Mouse (Mus musculus): Measurements from ENCODE around the gene Slc25a41.

The Slc25a41 gene

DNA sequence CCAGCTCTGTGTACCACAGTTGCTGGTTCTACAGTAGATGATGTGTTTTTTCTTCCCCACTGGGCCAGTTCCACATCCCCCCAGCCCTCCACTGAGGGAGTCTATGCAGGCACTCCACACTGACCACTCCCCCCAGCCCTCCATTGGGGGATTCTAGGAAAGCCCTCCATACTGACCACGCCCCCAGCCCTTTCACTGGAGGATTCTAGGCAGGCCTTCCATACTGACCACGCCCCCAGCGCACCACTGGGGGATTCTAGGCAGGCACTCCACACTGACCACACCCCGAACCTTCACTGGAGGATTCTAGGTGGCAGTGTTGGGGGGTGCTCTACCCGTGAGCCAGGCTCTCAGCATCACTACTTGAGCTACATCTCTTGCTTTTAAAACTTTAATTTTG lies 6.0 kb upstream of the Slc25a41 start:
- DNase-seq (ENCODE audit: low spot score), result no peak

DNA sequence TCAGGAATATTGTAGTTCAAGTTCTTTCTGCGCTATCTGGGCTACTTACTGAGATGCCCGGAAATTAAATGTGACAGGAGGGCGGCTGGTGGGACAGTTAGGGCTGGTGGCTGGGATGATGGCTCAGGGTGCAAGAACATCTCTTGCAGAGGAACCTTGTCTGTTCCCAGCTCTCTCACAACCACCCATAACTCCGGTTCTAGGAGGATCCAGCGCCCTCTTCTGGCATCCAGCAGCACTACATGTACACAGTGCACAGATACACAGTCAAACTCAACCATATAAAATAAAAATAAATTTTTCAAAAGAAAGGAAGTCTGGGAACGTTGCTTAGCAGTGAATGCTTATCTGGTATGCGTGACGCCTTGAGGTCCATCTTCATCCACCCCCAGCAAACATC lies 2.5 kb downstream of the Slc25a41 start:
- no peak for DNase-seq (ENCODE audit: low spot score)

DNA sequence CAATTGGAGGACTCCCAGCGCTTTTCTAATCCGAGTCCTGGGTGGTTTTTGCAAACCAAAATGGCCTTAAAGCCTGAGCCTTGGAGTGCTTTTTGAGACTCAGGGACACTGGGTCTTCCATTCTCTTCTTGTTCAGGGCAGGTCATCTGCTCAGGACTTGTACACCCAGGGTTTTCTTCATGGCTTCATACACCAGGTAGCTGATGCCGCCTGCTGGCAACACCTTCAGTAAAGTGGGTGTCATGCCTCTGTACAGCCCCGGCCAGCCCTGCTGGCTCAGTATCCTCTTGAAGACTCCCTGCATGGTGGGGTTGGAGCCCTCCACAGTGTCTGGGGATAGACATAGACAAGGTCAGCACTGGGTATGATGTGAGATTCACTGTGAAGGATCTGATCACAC lies 8.6 kb downstream of the Slc25a41 start:
- no peak for DNase-seq (ENCODE audit: low spot score)

DNA sequence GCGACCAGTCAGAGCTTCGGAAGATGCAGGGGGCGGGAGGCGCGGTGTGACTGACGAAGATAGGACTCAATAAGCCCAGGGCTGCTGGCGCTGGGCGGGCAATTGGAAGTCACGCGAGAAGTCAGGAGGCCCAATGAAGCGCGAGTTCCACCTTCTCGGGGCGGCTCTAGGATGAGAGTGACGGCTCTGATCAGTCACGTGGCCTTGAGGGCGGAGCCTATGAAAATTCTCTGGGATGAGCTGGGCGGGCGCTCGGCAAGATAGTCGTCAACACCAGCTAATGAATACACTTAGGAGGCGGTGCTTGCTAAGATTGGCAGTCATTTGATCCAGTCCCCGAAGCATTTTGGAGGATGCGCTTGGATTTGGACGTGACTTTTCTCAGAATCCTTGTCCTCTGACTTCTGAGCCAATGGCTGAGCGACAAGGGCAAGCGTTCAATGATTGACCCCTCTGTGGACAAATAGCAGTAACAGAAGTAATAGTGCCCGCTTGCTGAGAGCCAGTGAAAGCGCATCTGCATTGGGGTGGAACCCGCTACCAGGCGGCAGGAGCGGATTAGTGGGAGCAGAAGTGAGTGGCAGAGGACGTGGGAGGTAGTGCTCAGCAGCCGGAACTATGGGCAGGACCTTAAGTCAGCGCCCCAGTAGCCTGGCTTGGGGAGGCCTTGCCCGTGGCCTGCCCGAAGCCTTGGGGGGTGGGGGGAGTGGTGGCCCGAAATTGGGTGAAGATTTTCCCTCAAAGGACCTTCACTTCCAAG lies 9.6 kb downstream of the Slc25a41 start:
- peak; percentile 94 for DNase-seq (ENCODE audit: low spot score)

DNA sequence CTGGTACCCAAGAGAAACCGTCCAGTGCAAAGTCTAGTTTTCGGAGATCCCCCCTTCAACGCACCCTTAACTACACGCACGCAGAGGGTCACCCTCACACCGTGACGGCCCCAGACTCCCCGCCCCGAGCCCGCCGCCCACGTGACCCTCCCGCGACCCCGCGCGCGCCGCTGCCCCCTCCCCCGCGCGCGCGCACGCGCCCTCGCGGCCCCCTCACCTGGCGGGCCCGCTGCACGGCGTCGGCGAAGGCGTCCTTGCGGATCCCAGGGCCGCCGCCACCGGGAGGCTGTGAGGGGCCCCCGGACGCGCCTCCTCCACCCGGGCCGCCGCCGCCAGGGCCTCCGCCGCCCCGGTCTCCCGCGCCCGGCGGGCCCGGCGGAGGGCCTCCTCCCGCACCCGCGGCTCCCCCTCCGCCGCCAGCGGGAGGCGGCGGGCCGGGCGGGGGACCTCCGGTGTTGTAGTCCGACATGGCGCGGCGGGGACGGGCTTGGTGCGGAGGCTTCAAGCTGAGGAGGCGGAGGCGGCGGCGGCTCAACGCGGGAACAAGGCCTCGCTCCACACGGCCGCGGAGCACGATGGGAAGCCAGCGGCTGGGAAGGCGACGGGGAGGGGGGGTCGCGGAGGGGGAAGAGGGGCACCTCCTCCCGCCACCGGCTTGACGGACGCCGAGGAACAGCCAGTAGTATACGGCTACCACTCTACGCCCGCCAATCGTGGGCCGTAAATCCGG lies 10.4 kb downstream of the Slc25a41 start, which contains the start of gene Khsrp:
Gene Khsrp (minus strand): TSS at position 592 of the 730 bp plus-strand sequence.
- DNase-seq (ENCODE audit: low spot score), result peak; percentile 31

DNA sequence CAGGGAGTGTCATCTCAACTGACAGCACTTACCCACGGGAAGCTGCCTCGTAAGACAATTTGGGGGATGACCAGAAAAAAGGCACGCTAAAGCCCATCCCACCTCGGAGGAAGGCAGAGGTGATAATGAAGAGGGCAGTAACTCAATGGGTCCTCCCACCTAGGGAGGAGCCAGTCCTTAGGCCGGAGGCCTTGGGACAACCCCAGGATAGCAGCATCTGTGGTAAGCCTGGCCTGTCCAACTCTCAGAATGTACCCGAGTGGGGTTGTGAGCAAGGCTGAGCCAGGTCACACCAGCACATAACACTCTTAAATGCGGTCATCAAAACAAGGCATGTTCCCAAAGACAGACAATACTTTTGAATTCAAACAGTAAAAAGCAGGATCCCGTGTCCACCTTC lies 11.8 kb downstream of the Slc25a41 start:
- no peak for DNase-seq (ENCODE audit: low spot score)

DNA sequence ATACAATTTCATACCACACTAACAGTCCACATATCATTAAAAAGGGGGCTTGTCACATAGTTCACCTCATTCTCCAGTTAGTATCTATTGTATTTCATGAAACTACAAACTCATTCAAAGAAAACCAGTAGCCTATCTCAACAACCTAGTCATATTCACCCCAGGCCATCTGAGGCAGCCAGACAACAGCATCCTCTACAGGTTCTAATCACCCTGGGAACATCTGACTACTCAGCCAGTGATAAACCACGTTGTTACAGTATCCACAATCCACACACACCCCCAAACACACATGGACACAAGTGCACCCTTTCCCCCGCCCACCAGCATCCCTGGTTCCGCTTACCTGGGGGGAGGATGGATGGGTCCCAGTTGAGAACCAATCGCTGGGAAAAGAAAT lies 14.0 kb downstream of the Slc25a41 start:
- no peak for DNase-seq (ENCODE audit: low spot score)

DNA sequence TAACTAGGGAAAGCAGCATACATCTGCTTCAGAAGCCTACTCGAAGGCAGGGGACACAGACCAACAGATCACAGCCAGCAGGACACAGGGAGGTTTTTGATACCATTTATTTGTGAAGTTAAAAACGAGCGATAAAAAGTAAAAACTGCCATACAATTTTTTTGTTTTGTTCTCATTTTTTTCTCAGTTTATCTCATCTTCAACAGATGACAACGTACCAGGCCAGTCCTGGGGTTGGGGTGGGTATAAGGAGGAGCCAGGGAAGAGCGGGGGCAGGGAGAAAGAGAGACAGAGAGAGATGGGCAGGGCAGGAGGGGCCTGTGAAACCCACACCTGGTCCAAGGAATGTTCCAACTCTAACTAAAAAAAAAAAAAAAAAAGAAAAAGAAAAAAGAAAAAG lies 20.5 kb downstream of the Slc25a41 start:
- no peak for DNase-seq (ENCODE audit: low spot score)

DNA sequence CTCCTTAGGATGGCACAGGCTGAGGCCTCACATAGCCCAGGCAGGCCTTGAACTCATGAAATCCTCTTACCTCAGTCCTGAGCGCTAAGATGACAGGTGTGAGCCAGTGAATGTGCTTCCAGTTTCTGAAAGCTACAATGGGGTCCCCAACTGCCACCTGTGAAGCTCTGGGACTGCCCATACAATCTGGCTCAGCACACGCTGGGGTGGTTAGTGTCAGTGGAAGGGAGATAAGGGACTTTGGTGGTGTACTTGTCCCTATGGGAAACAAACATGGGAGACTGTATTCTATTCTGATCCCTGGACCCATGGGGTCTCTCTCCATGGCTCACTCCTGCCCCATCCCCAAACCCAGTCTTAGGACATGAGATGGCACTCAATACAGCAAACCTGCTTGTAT lies 21.8 kb downstream of the Slc25a41 start:
- no peak for DNase-seq (ENCODE audit: low spot score)

DNA sequence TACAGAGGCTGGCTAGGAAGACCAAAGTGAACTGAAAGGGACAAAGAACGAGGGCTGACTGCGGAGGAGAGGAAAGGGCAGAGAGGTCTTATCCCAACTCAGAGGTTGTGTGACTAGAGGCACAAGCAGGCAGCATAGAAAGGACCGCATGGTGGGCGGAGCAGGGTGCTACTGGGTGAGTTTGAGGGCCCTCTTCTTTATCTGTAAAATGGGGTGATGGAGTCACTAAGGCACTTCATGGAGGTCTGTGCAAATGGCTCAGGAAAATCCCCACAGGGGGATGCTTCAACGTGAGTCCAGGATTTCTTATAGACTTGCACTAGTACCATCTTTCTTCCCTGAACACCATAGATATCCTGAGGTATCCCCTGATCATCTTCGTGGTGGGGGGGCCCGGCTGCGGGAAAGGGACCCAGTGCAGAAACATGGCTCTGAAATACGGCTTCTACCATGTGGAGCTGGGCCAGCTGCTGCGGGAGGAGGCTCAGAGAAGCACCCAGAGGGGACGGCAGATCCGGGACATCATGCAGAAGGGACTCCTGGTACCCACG lies 29.1 kb downstream of the Slc25a41 start:
- no peak for DNase-seq (ENCODE audit: low spot score)

DNA sequence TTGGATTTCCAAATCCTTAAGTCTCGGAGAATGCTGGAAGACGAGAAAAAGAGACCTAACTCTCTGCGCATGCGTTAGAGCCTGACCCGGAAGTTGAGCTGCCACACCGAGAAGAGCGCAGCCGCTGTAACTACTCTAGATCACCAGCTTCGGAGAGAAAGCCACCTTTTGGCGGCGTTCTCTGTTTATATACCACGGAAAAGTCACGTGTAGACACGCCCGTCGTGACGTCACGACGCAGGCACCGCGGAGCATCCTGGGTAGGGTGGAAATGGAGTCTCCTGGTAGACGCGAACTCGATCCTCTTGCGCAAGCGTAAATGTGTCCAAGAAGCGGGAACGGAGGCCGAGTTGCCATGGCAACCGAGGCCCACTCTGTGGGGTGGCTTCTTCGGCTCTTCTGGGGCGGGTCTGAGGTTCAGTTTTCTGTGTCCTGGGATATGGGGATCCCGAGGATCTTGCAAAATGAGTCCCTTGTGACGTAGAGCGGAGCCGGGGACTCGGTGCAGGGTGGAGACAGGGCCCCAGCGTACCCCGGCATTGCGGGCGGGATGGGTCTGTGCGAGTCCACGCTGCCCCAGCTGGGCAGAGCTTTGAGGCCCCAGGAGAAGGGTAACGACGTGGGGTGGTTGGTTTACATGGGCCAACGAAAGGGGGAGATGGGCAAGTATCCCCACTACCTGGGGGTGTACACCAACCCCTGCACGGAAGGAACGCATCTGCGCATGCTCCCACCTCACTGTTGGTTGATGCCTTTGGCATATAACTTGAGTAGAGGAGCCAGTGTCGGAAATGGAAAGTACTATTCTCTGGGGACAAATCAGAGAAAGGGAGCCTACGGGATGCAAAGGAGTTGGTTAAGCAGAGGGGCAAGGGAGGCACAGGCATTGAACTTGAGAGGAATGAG lies 30.0 kb downstream of the Slc25a41 start, which contains the start of the genes Gtf2f1 and Gm17949:
Gene Gtf2f1 (minus strand): TSS at position 53 of the 906 bp plus-strand sequence.
Gene Gm17949 (plus strand): TSS at position 234 of the 906 bp plus-strand sequence.
- DNase-seq (ENCODE audit: low spot score), result peak; percentile 82

DNA sequence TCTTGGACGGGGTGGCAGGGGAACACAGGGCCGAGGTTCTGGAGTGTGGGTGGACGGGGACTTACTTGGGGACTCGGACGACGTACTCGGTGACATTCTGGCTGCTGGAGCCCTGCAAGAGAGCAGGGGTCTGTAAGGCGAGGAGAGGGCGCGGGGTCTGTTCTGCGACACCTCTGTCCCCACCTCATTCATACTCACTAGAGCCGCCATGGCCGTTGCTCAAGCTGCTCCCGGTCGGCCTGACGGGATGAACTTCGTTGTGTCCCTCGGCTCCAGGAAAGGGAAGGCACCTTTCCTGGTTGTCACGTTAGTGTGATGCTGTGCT lies 30.6 kb downstream of the Slc25a41 start:
- no peak for DNase-seq (ENCODE audit: low spot score)

DNA sequence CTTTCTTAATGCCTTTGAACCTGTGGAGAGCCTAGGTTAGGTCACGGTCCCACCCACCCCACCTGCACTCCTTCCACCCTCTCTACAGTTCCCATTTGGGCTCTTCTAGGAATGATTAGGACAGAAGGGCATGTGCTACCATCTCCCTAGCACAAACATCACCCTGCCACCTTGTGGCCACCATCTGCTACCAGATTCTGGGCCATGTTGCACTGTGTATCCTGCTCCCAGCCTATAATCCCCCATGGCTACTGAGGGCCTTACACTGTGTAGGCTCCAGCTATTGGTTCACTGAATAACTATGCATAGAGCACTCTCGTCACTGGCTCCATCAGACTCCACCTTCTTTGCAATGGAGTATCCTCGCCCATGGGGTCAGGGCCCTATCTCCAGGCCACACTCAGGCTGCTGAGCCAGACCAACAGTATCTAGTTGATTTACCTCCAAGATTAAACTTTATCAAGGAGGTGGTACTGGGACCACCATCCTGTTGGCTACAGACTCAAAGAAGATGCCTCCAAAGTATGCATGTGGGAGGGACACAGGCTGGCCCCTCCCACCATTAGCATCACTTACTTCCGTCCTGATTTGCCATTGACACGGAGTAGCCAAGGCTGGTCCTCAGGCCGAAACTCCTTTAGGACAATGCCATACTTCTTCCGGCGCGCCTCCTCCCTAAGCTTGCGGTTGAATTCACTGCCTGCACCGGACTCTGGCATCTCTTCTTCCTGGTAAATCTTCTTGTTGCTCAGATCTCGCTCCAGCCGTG lies 34.1 kb downstream of the Slc25a41 start:
- no peak for DNase-seq (ENCODE audit: low spot score)

DNA sequence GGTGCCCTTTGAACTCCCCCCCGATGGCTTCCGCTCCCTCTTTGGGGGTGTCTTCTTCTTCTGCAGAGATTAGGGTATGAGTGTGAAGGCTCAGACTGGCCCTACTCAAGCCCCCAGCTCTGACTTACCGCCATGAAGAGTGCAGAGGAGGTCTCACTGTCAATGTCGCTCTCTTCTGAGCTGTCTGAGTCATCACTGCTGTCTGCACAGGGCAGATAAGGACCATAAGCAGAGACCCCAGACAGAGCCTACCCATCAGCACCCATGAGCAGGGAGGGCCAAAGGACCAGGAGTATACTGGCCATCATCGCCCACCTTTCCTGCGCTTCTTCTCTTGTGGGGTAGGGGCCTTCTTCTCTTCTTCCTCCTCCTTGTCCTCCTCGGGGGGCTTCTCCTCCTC lies 37.5 kb downstream of the Slc25a41 start:
- DNase-seq (ENCODE audit: low spot score), result no peak

DNA sequence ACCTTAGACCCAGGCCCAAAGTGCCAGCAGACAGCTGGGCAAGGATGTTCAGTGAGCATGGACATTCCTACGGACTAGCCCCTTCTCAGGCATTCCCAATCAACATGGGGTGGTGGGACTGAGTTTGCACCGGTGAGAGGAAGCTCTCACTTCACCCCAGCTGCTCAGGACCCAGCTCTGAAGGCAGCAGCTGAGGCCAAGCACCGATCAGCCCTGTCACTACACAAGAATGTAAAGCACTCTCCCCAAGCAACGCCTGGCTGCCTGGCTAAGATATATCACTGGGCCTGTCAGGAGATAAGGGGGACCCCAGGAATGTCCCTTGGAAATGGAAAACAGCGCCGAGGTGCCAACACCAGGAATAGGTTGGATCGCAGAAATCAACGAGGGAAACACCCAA lies 40.2 kb downstream of the Slc25a41 start:
- no peak for DNase-seq (ENCODE audit: low spot score)

DNA sequence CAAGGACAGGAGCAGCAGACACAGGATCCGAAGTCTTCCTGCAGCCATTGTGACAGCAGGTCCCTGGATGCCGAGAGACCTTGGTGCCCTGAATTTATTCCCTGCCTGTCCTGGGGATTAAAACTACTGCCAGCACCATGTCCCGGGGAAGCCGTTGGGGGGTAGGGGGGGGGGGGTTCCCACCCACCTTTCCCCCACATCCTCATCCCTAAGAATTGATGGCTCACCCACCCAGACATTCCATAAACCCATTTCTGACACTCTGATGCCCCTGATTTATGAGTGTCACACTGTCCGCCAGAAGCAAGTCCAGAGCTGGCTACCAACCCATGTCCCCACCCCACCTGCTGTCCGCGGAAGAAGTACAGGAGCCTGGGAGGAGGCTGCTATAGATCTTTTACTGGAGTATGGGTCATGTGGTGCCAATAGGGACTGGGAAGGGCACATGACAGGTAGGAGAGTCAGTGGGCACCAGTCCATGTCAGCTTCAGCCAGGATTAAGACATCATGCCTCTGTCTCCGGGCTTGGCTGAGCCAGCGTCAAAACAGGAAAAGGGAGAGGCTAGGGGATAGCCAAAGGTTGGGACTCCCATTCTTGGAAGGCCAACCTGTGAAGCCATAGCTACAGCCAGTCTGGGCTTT lies 41.4 kb downstream of the Slc25a41 start, which contains the start of gene Pspn:
Gene Pspn (minus strand): TSS at position 51 of the 642 bp plus-strand sequence.
- no peak for DNase-seq (ENCODE audit: low spot score)

DNA sequence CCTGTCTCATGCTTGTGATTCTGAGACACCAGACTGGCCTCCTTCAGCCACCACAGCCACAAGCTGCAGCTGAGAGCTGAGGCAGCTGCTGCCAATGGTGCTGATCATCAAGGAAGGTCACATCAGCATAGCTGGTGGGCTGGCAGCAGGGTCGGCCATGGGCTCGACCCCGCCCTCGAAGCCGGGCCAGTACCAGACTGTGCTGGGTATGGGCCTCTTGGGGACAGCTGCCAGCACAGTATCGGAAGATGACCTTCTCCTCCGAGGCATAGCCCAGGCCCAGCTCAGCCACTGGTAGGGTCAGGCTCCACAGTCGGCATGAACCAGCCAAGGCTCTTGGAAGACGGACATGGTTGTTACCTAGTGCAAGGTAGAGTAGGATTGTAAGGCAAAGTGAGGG lies 42.0 kb downstream of the Slc25a41 start:
- no peak for DNase-seq (ENCODE audit: low spot score)

DNA sequence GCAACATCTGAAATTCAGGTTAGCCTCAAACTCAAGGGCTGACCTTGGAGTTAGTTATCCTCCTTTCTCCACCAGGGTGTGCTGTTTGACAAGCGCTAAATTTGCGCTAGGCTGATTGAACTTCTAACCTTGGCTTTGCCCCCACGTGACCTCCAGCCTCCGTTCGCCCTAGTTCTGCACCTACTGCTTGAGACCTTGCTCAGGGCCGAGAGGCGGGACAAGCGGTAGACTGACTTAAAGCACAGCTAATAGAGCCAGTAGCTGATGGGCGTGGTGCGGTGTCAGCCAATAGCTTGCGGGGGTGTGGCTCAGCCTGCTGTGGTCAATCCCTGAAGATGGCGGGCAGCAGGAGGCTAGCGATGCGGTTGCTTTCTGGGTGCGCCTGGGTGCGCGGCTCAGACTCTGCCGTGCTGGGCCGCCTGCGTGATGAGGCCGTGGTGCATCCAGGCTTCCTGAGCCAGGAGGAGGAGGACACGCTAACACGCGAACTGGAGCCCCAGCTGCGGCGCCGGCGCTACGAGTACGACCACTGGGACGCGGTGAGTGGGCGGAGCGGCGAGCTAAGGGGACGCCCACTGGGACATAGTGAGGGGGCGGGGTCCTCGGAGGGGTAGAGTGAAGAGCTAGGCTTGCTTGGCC lies 44.3 kb downstream of the Slc25a41 start, which contains the start of gene Alkbh7:
Gene Alkbh7 (plus strand): TSS at position 311 of the 639 bp plus-strand sequence.
- DNase-seq (ENCODE audit: low spot score), result peak; percentile 85

DNA sequence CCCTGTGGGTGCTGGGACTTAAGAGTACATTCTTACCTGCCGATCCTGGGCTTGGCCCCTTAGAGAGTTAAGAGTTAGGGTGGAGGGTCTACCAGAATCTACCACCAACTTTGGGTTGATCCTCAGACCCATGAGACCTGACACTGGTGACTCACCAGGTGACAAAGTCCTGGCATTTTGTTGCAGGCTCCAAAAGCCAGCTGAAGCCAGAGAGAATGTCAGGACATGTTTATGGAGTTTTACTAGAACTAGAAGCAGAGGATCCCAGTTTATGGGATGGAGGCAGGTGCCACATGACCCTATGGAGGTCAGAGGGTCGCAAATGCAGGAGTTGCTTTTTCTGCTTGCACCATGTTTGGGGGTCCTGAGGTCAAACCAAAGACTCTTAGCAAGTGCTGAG lies 44.9 kb downstream of the Slc25a41 start:
- no peak for DNase-seq (ENCODE audit: low spot score)

DNA sequence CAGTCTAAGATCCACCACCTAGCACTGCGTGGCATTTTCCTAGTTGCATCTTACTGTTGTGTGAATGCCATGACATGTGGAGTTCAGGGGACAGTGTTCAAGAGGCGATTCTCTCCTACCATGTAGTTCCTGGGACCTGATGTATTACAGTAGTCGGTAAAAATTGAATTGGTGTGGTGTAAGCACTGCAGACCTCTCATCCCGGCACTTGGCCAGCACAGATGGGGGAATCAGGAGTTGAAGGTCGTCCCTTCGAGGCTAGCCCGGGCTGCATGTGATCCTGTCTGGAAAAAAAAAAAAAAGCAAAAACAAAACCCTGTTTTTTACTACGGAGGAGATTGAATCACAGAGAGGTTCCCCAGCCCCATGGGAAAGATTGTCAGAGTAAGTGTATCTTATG lies 46.4 kb downstream of the Slc25a41 start:
- no peak for DNase-seq (ENCODE audit: low spot score)
